Mouse (Mus musculus) liver, postnatal 0 days (tissue): ENCODE data around the gene Cstf3. TPM values are rescaled to one million over a fixed set of nuclear protein-coding genes. Genes with fewer than 3 reads are reported as not detected.

Source experiments
- ATAC-seq: fragments of 200-750 bp; cut with Nextera tagmentation; 2 replicates; pipeline ENCODE4 v1.8.0; 2017; ENCODE audit warnings: mild to moderate bottlenecking, moderate library complexity
- DNase-seq: peaks from one replicate; pipeline ENCODE4 v3.0.0-alpha.2; 2016
- H3K27ac ChIP-seq: fragments of 300-500 bp; sonication (generic); 2 replicates; pipeline ENCODE4 v1.5.1; 2014; ENCODE audit warnings: antibody characterized with exemption, moderate library complexity, mild to moderate bottlenecking, low read depth
- H3K27me3 ChIP-seq: fragments of 300-500 bp; sonication (generic); 2 replicates; pipeline ENCODE4 v1.6.1; 2014; ENCODE audit warnings: low read length, control low read depth, mixed read lengths; ENCODE audit not compliant: insufficient read depth
- H3K36me3 ChIP-seq: fragments of 300-500 bp; sonication (generic); replicated peaks from 2 replicates; pipeline ENCODE4 v1.6.1; 2014; ENCODE audit warnings: mild to moderate bottlenecking, control low read depth, low read length, moderate library complexity, mixed read lengths; ENCODE audit not compliant: insufficient read depth
- H3K4me1 ChIP-seq: fragments of 300-500 bp; sonication (generic); 2 replicates; pipeline ENCODE4 v1.6.1; 2014; ENCODE audit warnings: antibody characterized with exemption, mild to moderate bottlenecking, control low read depth; ENCODE audit not compliant: insufficient read depth
- H3K4me2 ChIP-seq: fragments of 300-500 bp; sonication (generic); 2 replicates; pipeline ENCODE4 v1.6.1; 2014; ENCODE audit warnings: low read depth, mild to moderate bottlenecking, low read length, moderate library complexity, mixed read lengths
- H3K4me3 ChIP-seq: fragments of 300-500 bp; sonication (generic); 2 replicates; pipeline ENCODE4 v1.5.1; 2014; ENCODE audit warnings: low read depth, low read length
- H3K9ac ChIP-seq: fragments of 300-500 bp; sonication (generic); replicated peaks from 2 replicates; pipeline ENCODE4 v1.6.1; 2014; ENCODE audit warnings: mild to moderate bottlenecking, moderate library complexity
- H3K9me3 ChIP-seq: fragments of 300-500 bp; sonication (generic); 2 replicates; pipeline ENCODE4 v1.6.1; 2016; ENCODE audit warnings: mild to moderate bottlenecking, control low read depth, low read length, mixed read lengths
- CTCF ChIP-seq: sonication (generic); IDR thresholded peaks from 2 replicates; pipeline ENCODE4 v1.5.1; 2016; ENCODE audit warnings: antibody characterized with exemption, low read depth
- EP300 ChIP-seq: IDR thresholded peaks from 2 replicates; pipeline ENCODE4 v1.6.1; 2016; ENCODE audit warnings: antibody characterized with exemption, low read depth, mild to moderate bottlenecking
- WGBS: fragments of 180-500 bp; shearing (Covaris S2); extraction: QIAGEN DNeasy Blood & Tissue Kit; methylation state at CpG from one replicate; pipeline ENCODE4 v1.1.7; 2014; ENCODE audit not compliant: insufficient replicate concordance; 5-methylcytosine and 5-hydroxymethylcytosine counted together
- polyA plus RNA-seq: library from polyadenylated mRNA; unstranded; fragments of >200 nt; fragmentation: Nextera tagmentation; extraction: Ambion mirVana; gene quantifications from 2 replicates; pipeline ENCODE4 v1.2.1, GENCODE M21; 2015

Cstf3 gene
- polyA plus RNA-seq, 1 experiment from 2014 or later, result 23.0 TPM

- no peak overlapping the region for H3K9ac ChIP-seq
- H3K9me3 ChIP-seq, result no peaks in the 10 kb centered on the region
- no peak for ATAC-seq
- H3K4me1 ChIP-seq, result peaks cover 8% of the 10 kb centered on the region
- H3K27me3 ChIP-seq, result no peaks in the 10 kb centered on the region
- TF ChIP-seq CTCF, result no peak
- no peak for TF ChIP-seq EP300
- no peak overlapping the region for H3K27ac ChIP-seq
- no peaks in the 10 kb centered on the region for H3K36me3 ChIP-seq
- WGBS, result 80% methylated on average over 7 of the region's 7 CpGs
- no peak overlapping the region for H3K4me3 ChIP-seq
- H3K4me2 ChIP-seq, result no peak overlapping the region
- no peak for DNase-seq
These were observed 10.4 kb upstream of the Cstf3 start for GRCm38 (mm10) chr2:104579784-104580446.

- Histone ChIP-seq H3K9ac (no peak overlapping the region), H3K36me3 (no peaks in the 10 kb centered on the region), H3K9me3 (no peaks in the 10 kb centered on the region), H3K27ac (no peak overlapping the region; the same call in 1 of the 2 replicates), H3K4me2 (no peak overlapping the region), H3K27me3 (no peaks in the 10 kb centered on the region), H3K4me3 (no peak overlapping the region), H3K4me1 (peaks cover 8% of the 10 kb centered on the region)
- WGBS, result 64% methylated on average over 9 of the region's 9 CpGs
- ATAC-seq (no peak), DNase-seq (no peak)
- no peak for TF ChIP-seq CTCF
- TF ChIP-seq EP300, result 0 out of 2 replicates have a peak, but pooled peaks have one; percentile 14
These were observed 8.9 kb upstream of the Cstf3 start for GRCm38 (mm10) chr2:104581281-104581879.

- DNase-seq (no peak), ATAC-seq (peak; percentile 78)
- H3K4me1 ChIP-seq, result peaks cover 8% of the 10 kb centered on the region
- no peaks in the 10 kb centered on the region for H3K9me3 ChIP-seq
- no peak overlapping the region for H3K4me3 ChIP-seq
- H3K9ac ChIP-seq, result no peak overlapping the region
- H3K4me2 ChIP-seq, result 0 out of 2 replicates have a peak overlapping the region, but pooled peaks have one; percentile 9
- WGBS, result 60% methylated on average over 6 of the region's 6 CpGs
- TF ChIP-seq CTCF (no peak), EP300 (0 out of 2 replicates have a peak, but pooled peaks have one; percentile 11)
- H3K27me3 ChIP-seq, result no peaks in the 10 kb centered on the region
- no peaks in the 10 kb centered on the region for H3K36me3 ChIP-seq
- peak overlapping the region; percentile 62 for H3K27ac ChIP-seq
These were observed 7.3 kb upstream of the Cstf3 start for GRCm38 (mm10) chr2:104583032-104583431.

DNA sequence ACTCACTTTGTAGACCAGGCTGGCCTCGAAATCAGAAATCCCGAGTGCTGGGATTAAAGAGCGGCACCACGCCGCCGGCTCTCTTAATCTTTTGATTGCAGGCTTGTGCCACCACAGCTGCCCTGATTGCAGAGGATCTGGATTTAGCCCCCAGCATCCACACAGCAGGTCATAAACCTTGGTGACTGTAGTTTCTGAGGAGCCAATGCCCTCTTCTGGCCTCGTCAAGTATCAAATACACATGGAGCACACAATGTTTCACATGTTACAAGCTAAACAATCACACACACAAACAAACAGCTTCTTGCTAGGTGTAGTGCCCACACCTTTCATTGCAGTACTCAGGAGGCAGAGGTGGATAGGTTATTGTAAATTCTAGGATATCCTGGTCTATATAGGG is 6.1 kb upstream of the Cstf3 start:
- H3K4me2 ChIP-seq, result no peak overlapping the region
- WGBS, result 72% methylated on average over 7 of the region's 7 CpGs
- ATAC-seq (no peak), DNase-seq (no peak)
- H3K9ac ChIP-seq, result no peak overlapping the region
- H3K4me3 ChIP-seq, result no peak overlapping the region
- H3K9me3 ChIP-seq, result no peaks in the 10 kb centered on the region
- H3K27me3 ChIP-seq, result no peaks in the 10 kb centered on the region
- peaks cover 12% of the 10 kb centered on the region for H3K4me1 ChIP-seq
- no peaks in the 10 kb centered on the region for H3K36me3 ChIP-seq
- 0 out of 2 replicates have a peak, but pooled peaks have one; percentile 17 for TF ChIP-seq CTCF
- no peak for TF ChIP-seq EP300
- H3K27ac ChIP-seq, result no peak overlapping the region

DNA sequence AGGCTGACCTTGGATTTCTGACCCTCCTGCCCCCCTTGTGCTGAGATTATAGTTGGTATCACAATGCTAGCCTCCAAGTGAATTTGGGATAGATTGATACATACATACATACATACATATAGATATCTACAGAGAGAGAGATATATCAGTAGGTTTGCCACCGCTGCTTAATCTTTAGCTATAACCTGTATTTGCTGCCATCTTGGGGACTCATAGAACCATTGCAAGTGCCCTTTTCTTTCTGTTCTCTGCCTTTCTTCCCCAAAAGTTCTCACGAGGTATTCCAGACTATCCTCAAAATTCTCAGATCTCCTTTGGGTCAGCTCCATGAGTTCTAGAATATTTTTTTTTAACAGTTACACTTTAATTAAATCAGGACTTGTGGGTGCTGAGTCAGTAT is 4.7 kb upstream of the Cstf3 start:
- peaks cover 14% of the 10 kb centered on the region for H3K4me1 ChIP-seq
- TF ChIP-seq CTCF (peak; percentile 53), EP300 (no peak)
- no peaks in the 10 kb centered on the region for H3K27me3 ChIP-seq
- ATAC-seq (no peak), DNase-seq (no peak)
- H3K9me3 ChIP-seq, result no peaks in the 10 kb centered on the region
- H3K9ac ChIP-seq, result no peak overlapping the region
- H3K4me3 ChIP-seq, result no peak overlapping the region
- H3K27ac ChIP-seq, result no peak overlapping the region
- no peaks in the 10 kb centered on the region for H3K36me3 ChIP-seq
- no peak overlapping the region for H3K4me2 ChIP-seq
- 21% methylated on average over 2 of the region's 2 CpGs for WGBS

GRCm38 (mm10) chr2:104588552-104588951 is 1.8 kb upstream of the Cstf3 start:
- Histone ChIP-seq H3K36me3 (no peaks in the 10 kb centered on the region), H3K4me1 (peaks cover 10% of the 10 kb centered on the region), H3K27me3 (no peaks in the 10 kb centered on the region), H3K27ac (no peak overlapping the region), H3K9me3 (no peaks in the 10 kb centered on the region), H3K4me2 (no peak overlapping the region), H3K9ac (no peak overlapping the region), H3K4me3 (no peak overlapping the region)
- TF ChIP-seq CTCF (no peak), EP300 (no peak)
- ATAC-seq, result no peak
- WGBS, result 90% methylated on average over 5 of the region's 5 CpGs
- no peak for DNase-seq
